Mouse (Mus musculus): ENCODE measurements around the gene Gm9945.

The Gm9945 gene

DNA sequence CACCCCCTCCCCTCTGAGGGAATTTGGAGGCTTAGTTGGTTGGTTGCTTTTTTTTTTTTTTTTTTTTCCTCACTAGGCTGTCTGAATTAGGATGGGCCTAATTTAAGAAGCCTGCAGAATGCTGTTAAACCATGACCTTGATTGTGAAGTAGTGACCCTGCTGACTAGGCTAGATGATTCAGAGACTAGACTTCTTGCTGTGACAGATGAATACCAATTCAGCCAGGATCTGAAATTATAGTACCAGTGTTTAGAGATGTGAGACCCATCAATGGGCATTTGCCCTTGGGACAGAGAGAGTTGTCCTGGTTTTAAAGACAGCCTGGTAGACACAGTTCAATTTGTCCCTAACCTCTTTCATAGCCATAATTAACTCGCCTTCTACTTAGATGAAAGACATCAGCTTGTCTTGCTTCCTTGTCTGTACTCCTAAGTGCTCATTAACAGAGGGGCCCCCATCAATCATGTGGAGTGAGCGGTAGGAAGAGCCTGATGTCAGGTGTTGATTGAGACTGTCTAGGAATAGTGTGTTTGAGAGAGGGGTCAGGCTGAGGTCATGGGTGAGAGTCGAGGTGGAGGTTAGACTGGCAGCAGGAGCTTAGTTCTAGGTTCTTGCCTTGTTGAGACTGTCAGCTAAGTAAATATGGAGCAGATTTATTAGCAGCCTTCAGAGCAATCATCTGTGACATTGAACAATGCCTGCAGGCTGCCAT lies 13.4 kb downstream of the Gm9945 start:
- DNase-seq (ENCODE audit: low spot score): peak; percentile 47

DNA sequence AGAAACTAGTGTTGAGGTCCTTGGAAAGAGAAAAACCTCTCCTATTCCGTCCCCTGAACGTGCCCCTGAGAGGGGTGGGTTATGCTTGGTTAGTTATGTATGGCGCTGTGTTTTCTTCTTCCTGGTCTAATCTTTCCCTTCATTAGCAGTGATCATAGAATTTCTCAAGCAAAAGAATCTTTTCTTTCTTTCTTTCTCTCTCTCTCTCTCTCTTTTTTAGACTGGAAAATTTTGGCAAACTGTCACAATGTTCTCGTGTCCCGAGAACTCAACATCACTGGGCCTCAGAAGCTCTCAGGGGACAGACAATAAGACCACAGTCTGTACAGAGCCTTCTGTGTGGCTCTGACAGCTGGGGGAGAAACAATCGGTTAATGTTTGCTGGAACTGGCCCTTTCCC lies 15.5 kb downstream of the Gm9945 start:
- no peak for DNase-seq (ENCODE audit: low spot score)

DNA sequence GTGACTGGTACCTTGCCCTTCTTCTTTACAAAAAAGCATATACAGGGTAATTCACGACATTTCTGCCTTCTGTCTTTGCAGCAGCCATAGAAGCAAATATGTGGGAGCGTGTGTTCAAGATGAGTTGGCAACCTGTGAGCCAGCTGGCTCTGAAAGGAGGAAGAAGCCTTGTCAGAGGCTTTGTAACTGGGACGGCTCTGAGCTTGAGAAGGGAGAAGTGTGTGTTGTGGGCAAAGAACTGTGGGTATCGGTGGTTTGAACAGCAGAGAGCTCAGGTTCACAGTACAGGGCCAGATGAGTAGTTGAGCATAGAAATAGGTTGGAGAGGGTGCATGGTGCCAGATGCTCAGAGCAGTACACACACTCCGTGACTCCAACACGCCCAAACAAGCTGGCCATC lies 17.0 kb downstream of the Gm9945 start:
- DNase-seq (ENCODE audit: low spot score): no peak

DNA sequence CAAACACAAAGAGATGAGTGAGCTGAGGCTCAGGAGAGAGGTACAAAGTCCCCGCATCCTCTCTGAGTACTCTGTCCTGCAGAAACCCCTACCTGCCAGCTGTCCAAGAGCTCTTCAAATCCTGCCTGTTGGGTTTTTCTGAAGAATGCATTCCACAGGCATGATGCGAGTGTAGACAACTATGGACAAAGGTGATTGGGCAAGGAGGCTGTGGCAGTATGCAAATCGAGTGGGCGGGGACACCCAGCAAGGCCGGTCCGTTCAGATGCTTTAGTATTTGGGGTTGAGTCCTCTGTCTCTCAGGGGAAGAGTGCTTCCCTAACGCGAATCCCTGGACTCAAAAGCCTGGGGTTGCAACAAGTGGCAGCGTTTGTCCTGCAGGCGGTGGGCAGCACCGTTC lies 20.6 kb downstream of the Gm9945 start:
- DNase-seq (ENCODE audit: low spot score): peak; percentile 36

DNA sequence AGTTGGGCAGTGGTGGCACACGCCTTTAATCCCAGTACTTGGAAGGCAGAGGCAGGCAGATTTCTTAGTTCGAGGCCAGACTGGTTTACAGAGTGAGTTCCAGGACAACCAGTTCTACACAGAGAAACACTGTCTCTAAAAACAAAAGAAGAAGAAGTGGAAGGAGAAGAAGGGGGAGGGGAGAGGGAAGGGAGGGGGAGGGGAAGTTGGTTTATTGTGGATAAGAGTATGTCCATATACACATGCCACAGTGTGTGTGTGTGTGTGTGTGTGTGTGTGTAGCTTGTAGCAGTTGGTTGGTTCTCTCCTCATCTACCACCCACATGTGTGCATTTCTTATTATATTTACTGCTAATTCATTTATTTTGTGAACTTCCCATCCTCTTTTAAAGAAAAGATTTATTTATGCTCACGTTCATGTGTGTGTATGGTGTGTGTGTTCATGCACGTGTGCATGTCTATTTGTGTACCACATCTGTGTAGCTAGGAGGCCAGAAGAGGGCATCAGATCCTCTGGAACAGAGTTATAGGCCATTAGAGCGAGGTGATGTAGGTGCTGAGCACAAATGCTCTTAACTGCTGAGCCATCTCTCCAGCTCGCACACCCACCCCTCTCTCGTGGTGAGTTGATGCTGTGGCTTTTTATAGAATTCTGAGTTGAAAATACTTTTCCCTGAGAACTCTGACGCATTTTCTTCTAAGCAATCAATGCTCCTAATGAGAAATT lies 22.2 kb downstream of the Gm9945 start:
- no peak for DNase-seq (ENCODE audit: low spot score)

DNA sequence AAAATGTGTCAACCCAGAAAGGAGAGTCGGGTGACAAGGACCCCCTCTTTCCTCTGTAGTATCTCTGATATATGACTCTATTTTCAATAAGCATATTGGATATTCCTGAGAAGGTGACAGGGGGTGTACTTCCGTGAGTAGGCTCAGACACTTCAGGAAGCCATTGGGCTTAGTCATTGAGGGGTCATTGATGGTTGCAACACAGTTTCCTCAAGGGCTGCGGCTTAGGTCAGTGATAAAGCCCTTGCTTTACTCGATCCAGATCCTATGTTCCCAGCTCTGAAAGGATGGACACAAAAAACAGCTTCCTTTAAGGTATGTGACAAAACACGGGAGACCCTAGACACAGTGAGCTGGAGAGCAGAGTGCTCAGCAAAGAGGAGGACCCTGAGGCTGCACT lies 23.8 kb downstream of the Gm9945 start:
- no peak for DNase-seq (ENCODE audit: low spot score)

DNA sequence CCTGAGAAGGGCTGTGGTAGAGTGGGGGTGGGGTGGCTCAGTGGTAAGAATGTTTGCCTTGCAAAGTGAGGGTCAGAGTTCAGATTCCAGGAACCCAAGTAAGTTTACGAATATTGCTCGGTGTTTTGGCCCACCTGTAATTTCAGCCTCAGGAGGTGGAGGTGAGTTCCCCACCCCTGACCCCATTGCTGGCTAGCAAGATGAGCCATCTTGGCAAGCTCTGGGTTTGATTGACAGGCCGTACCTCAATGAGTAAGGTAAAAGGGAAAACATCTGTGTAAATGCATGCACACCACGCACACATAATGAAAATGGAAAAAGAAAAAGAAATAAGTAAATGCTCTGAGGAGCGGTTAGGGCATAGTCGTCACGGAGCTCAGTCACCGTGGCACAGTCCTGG lies 24.4 kb downstream of the Gm9945 start:
- peak; percentile 84 for DNase-seq (ENCODE audit: low spot score)

DNA sequence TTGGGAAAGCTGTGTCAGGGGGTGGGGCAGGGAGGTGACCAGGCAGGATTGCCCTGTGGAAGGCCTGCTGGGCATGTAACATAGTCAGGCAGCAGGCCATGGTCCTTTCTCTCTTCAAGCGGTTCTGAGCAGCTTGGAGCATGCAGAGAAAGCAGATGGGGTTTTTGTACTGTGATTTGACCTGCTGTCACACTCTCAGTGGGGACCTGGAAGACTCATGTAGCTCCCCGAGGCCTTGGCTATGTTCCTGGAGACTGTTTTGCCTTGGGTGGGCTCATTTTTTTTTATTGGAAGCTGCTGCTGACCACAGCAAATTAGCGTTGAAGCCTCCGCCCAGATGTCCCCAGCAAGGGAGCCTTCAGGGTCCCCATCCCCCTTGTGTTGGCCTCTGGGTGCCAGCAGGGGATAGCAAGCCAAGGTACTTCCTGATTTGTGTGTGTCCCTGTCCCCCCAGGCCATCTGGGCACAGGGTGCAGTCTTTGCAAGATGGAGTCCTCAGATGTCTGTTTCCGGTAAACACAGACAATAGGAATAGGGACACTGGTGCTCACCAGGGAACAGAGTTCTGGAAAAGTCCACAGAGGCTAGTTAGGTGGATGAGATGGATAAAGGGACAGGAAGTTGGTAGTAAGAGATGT lies 25.2 kb downstream of the Gm9945 start:
- no peak for DNase-seq (ENCODE audit: low spot score)

DNA sequence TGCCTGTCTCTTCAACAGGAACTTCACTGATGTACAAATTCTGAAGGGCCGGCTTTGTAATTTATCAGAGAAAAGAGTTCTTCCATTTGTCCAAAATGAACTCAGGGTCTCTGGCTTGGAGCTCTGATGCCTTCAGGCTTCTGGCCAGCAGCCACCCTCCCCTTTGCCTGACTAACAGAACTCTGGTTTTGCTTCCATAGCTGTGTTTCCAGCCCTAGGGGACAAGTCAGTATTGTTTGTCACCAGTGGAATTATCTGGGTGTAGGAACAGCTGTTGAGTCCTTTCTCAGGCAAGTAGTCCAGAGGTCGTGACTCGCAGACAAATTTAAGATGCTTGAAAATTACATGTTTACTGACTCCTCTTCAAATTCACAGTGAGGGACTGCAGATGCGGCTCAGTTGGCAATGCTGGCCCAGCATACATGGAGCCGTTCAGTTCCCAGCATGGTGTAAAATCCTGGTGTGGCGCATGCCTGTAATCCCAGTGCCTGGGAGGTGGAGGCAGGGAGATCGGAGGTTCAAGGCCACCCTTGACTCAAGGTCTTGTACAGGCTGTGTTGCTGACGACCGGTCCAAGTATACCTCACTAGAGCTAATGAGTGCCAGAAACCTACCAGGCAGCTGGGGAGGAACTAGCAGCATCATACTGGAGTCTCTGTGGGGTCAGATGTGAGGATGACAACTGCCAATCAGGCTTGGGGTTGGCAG lies 27.3 kb downstream of the Gm9945 start:
- no peak for DNase-seq (ENCODE audit: low spot score)

DNA sequence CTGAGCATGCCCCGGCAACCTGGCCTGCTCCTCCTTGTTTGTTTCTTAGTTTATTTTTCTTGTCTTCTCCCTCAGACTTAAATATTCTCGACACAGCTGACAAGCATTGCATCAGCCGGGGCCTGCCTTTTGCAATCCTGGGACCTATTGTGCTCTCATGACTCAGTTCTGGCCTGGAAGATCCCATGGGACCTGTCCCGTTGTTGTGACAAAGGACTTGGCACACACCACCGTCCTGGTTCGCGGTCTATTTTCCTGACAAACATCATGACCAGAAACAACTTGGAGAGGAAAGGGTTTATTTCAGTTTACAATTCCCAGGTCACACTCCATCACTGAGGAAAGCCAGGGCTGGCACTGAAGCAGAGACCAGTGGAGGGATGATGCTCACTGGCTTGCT lies 28.2 kb downstream of the Gm9945 start:
- peak; percentile 64 for DNase-seq (ENCODE audit: low spot score)

DNA sequence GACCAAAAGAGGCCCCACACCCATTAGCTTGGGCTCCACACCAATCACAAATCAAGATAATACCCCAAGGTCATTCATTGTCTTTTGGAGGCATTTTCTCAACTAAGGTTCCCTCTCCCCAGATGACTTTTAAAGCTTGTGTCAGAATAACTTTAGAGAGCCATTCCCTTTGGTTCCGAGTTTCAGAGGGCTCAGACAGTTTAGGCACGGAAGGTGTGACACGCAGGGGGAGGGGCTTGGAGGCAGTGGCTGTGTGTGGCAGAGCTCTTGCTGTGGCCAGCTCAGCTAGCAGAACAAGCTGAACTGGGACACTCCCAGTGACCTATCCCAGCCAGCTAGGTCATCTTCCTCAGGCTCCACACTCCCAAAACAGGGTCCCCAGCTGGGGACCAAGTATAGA lies 28.6 kb downstream of the Gm9945 start:
- DNase-seq (ENCODE audit: low spot score): no peak

DNA sequence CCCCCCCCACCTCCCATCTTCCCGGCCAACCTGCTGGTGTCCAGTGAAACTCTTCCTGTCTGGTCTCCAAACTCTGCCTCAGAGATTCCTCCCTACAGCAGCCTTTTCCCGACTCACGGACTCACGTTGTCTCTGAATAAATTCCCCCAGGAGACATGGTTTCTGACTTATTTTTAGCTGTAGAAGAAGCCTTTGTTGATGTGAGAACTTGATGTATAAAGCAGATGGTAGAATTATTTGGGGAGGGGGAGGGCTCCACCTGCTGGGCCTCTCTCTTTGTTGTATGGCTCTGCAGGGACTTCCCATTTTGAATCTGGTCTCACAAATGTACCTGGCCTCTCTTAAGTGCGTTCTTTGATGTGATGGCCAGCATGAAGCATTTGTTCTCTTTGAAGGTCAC lies 30.4 kb downstream of the Gm9945 start:
- DNase-seq (ENCODE audit: low spot score): no peak

DNA sequence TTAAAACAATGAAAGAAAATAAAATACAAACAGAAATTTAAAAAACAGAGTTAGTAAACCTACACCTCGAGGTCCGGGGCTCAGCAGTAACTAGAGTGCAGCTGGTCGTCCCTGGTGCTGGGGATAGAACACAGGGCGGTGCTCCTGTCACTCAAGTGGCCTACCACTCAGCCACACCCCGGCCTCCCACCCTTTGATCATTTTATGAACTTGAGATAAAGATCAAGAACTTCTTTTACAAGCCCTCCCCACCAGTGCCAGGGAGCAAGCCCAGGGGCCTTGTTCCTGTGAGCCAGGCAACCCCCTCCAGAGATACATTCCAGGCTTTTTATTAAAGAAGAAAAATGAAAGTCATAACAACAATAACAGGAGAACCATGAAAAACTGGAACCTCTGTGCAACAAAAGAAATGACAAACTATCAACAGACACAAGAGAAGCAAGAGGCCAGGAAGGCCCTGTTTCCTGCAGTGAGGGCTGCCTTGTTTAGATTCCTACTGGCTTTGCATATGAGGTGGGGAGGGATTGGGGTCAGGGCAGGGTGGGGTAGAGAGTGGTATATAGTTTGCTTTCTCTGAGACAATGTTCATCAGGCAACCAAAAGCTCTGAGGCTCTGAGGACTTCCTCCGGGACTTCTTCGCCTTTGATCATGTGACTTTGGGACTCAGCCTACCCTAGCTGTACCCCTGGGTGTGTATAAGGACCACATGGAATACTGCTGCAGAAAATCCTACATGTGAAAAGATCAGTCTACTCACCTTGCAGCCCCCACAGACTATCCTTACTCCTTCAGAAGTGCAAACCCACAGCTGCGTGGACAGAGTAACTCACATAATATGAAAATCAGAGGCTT lies 37.0 kb downstream of the Gm9945 start:
- no peak for DNase-seq (ENCODE audit: low spot score)

DNA sequence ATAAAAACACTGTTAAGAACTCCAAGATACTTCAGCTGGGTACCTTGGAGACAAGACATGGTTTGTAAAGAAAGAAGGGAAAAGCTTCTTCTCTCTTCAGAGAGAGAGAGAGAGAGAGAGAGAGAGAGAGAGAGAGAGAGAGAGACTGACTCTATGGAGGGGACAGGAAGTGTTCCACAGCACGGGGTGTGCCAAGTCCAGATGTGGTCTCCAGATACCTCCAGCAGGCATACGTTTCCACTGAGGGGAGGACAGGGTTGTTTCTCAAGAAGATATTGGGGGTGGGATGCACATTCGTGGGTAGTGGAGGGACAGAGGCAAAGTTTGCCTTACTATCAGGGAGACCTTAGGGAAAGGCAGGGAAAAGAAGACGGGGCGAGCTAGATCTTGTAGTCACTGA lies 38.8 kb downstream of the Gm9945 start:
- no peak for DNase-seq (ENCODE audit: low spot score)

DNA sequence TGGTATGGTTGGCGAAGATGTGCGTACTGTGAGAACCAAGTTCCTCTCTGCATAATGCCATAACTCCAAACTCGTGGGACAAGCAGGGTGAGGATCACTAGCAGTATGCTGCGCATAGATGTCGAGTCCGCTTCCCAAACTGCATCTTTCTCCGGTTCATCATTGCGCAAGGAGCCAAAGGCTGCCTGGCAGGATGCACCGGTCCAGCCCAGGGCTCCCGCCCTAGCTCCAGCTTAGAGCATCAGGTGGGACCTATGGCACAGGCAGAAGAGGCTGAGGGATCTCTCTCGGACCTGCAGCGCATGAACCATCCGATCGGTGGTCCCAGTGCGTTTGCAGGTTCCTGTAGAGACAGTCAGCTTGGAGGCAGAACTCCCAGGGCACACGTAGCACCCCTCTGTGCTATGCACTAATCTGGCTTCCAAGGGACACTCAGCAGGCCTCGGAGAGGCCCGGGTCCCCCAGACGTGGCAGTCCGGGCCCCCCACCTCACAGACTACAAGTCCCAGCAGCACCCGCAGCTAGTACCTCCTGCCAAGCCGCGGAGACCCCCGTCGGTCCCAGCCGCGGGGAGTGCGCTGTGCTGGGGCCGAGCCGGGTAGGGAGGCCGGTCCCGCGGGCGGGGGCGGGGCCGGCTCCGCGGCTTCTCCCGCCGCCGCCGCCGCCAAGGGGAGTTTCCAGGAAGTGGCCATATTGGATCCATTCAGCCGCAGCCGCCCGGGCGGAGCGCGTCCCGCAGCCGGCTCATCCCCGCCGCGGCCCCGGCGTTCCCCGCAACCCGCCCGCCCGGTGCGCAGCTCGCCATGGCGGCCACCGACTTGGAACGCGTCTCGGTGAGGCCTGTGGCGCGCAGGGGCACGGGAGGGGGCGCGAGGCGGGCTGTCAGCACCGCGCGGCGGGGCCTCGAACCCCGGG lies 39.5 kb downstream of the Gm9945 start, which contains the start of gene Sept8:
Sept8 (plus strand) TSS at position 51 of the 915 bp plus-strand sequence.
- DNase-seq (ENCODE audit: low spot score): peak; percentile 76

DNA sequence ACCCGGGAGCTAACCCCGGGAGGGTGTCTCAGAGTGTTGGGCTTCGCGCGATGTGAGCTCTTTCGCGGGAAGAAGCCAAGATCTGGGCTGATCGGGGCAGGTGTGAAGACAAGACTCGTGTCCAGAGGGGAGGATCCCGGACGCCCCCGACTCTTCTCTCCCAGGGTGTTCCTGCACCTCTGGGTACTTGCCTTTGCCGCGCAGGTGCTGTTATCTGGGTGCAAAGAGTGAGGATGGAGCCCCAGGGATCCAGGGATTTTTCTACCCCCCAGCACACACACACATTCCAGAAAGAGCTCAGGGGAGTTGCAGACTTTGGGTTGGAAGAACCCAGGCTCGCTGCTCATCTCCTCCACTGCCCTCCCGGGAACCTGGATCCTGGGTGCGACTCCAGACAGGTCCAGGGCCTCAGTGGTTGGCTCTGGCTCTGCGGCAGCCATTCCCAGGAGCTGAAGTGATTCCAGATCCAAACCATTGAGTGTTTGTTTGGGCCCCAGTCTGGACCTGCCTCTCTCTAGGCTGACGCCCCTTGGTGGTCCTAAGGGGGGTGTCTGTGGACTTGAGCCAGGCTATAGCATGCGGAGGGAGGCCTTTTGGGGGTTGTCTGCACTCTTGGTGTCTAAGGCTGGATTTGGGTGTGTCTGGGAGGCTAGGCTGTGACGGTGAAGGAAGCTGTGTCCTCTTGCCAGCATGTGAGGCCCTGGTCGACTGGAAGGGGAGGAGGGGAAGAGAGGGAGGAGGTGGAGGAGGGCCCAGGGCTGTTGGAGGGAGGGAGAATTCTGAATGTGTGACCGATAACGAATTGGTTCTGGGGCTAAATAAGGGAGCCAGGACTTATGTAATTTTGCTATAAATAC lies 40.4 kb downstream of the Gm9945 start:
- peak; percentile 68 for DNase-seq (ENCODE audit: low spot score)

DNA sequence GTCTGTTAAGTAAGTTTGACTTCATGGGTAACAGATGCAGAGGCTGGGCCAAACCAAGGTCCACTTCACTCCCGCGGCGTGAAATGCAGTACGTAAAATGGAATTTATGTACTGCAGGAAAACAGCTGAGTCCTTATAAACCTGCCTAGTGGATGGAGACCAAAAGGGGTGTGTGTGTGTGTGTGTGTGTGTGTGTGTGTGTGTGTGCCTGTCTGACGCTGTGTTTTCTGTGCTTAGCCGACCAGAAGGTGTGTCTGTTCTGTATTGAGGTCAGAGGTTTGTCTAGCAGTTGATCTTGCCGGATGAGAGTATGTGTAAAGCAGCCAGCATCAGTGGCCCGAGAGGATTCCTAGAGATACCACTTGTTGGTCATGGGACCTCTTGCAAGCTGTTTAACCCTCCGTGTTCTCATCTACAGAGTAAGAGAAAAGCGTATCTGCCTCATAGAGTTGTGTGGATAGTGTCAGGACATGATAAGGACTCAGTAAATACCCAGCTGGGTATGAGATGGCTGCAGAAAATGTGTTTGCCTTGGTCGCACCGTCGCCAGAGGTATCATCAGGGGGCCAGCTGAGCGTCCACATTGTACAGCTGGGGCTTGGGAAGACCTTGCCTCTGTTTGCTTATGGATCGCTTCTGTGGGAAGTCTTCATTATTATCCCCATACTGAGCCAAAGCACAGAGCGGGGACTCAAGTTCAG lies 41.3 kb downstream of the Gm9945 start:
- DNase-seq (ENCODE audit: low spot score): no peak

DNA sequence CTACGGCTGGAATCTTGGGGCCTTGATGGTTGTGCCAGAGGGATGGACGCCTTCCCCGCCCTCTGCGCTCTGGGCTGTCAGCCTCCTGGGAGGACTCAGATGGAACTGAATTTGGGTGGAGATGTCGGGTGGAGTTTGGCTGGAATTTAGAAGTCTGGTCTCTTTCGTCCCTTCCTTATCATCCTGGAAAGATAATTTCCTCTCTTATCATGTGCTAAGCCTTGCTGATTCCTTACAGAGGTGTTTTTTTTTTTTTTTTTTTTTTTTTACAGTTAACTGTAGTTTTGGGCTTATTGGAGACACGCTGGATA lies 41.8 kb downstream of the Gm9945 start:
- DNase-seq (ENCODE audit: low spot score): no peak

DNA sequence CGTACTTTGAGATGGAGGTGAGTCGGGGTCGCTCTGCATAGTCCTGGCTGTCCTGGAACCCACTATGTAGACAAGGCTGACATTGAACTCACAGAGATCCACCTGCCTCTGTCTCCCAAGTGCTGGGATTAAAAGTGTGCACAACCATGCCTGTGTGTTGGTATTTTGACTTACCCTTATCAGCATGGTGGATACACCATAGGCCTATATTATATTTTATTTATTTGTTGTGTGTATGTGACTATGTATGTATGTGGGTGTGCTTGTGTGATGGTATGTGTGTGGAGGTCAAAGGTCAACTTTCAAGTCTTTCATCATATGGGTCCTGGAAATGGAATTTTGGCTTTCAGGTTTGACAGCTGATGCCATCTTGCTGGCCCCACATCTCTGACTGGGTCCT lies 42.4 kb downstream of the Gm9945 start:
- DNase-seq (ENCODE audit: low spot score): no peak
